Mouse (Mus musculus): ENCODE measurements around the gene Hoxa7. TPM values are rescaled to one million over a fixed set of nuclear protein-coding genes. Genes with fewer than 3 reads are reported as not detected.

Gene Hoxa7
- polyA plus RNA-seq, 1 experiment from 2014 or later, result 14.7 TPM

- H3K4me3 ChIP-seq (ENCODE audit: low read depth, low read length), result peak overlapping the region; percentile 69
These were observed 44.4 kb upstream of the Hoxa7 start for GRCm38 (mm10) chr6:52265913-52266665.

GRCm38 (mm10) chr6:52265306-52265912 lies 43.8 kb upstream of the Hoxa7 start:
- H3K4me2 ChIP-seq (ENCODE audit: low read depth, severe bottlenecking), result peak overlapping the region; percentile 62
- DNase-seq (ENCODE audit: low spot score) (peak; percentile 64), ATAC-seq (ENCODE audit: insufficient number of reproducible peaks, low FRiP score, low TSS enrichment, low read depth) (no peak)
- under 1% methylated on average over 18 of the region's 18 CpGs for WGBS
- H3K4me3 ChIP-seq (ENCODE audit: low read depth, low read length), result peak overlapping the region; percentile 69
- H3K9ac ChIP-seq (ENCODE audit: low read length), result peak overlapping the region; percentile 93
- H3K4me1 ChIP-seq (ENCODE audit: control insufficient read depth, insufficient read depth, low read length), result peaks cover 15% of the 10 kb centered on the region; the same call in 1 of the 2 replicates
- peak overlapping the region; percentile 32; the same call in 1 of the 2 replicates for H3K27ac ChIP-seq (replicated peaks; ENCODE audit: low read depth, low read length)
- H3K36me3 ChIP-seq (ENCODE audit: control insufficient read depth, insufficient read depth, low read length), result no peaks in the 10 kb centered on the region
- H3K27me3 ChIP-seq (ENCODE audit: control insufficient read depth, insufficient read depth, low read length), result peaks cover 64% of the 10 kb centered on the region
- no peaks in the 10 kb centered on the region for H3K9me3 ChIP-seq (ENCODE audit: control insufficient read depth, low read length)

More at GRCm38 (mm10) chr6:52265913-52266665, 44.4 kb upstream of the Hoxa7 start:
- Histone ChIP-seq H3K9ac (ENCODE audit: low read length) (peak overlapping the region; percentile 93), H3K4me2 (ENCODE audit: low read depth, severe bottlenecking) (peak overlapping the region; percentile 62), H3K9me3 (ENCODE audit: control insufficient read depth, low read length) (no peaks in the 10 kb centered on the region), H3K4me1 (ENCODE audit: control insufficient read depth, insufficient read depth, low read length) (peaks cover 15% of the 10 kb centered on the region; the same call in 1 of the 2 replicates), H3K36me3 (ENCODE audit: control insufficient read depth, insufficient read depth, low read length) (no peaks in the 10 kb centered on the region), H3K27me3 (ENCODE audit: control insufficient read depth, insufficient read depth, low read length) (peaks cover 68% of the 10 kb centered on the region), H3K27ac (replicated peaks; ENCODE audit: low read depth, low read length) (peak overlapping the region; percentile 32)
- 2% methylated on average over 19 of the region's 19 CpGs for WGBS
- ATAC-seq (ENCODE audit: insufficient number of reproducible peaks, low FRiP score, low TSS enrichment, low read depth) (no peak), DNase-seq (ENCODE audit: low spot score) (peak; percentile 71)

- no peak for ATAC-seq (ENCODE audit: insufficient number of reproducible peaks, low FRiP score, low TSS enrichment, low read depth)
These were observed 42.6 kb upstream of the Hoxa7 start for GRCm38 (mm10) chr6:52264106-52264790.

GRCm38 (mm10) chr6:52263321-52263585 lies 41.6 kb upstream of the Hoxa7 start:
- Histone ChIP-seq H3K4me2 (ENCODE audit: low read depth, severe bottlenecking) (peak overlapping the region; percentile 62), H3K27me3 (ENCODE audit: control insufficient read depth, insufficient read depth, low read length) (peaks cover 55% of the 10 kb centered on the region), H3K36me3 (ENCODE audit: control insufficient read depth, insufficient read depth, low read length) (no peaks in the 10 kb centered on the region), H3K4me3 (ENCODE audit: low read depth, low read length) (peak overlapping the region; percentile 69), H3K27ac (replicated peaks; ENCODE audit: low read depth, low read length) (peak overlapping the region; percentile 96), H3K4me1 (ENCODE audit: control insufficient read depth, insufficient read depth, low read length) (0 out of 2 replicates have a peak, but pooled peaks cover 9% of the 10 kb centered on the region), H3K9me3 (ENCODE audit: control insufficient read depth, low read length) (no peaks in the 10 kb centered on the region), H3K9ac (ENCODE audit: low read length) (peak overlapping the region; percentile 93)
- 2% methylated on average over 6 of the region's 6 CpGs for WGBS
- ATAC-seq (ENCODE audit: insufficient number of reproducible peaks, low FRiP score, low TSS enrichment, low read depth), result no peak
- DNase-seq (ENCODE audit: low spot score), result no peak

More at GRCm38 (mm10) chr6:52264106-52264790, 42.6 kb upstream of the Hoxa7 start:
- 5% methylated on average over 5 of the region's 5 CpGs for WGBS
- peak; percentile 60 for DNase-seq (ENCODE audit: low spot score)
- H3K4me3 ChIP-seq (ENCODE audit: low read depth, low read length), result peak overlapping the region; percentile 69
- peaks cover 60% of the 10 kb centered on the region for H3K27me3 ChIP-seq (ENCODE audit: control insufficient read depth, insufficient read depth, low read length)
- no peaks in the 10 kb centered on the region for H3K9me3 ChIP-seq (ENCODE audit: control insufficient read depth, low read length)
- H3K9ac ChIP-seq (ENCODE audit: low read length), result peak overlapping the region; percentile 93
- H3K27ac ChIP-seq (replicated peaks; ENCODE audit: low read depth, low read length), result peak overlapping the region; percentile 42; the same call in 1 of the 2 replicates
- H3K4me1 ChIP-seq (ENCODE audit: control insufficient read depth, insufficient read depth, low read length), result 0 out of 2 replicates have a peak, but pooled peaks cover 9% of the 10 kb centered on the region
- no peaks in the 10 kb centered on the region for H3K36me3 ChIP-seq (ENCODE audit: control insufficient read depth, insufficient read depth, low read length)
- peak overlapping the region; percentile 62 for H3K4me2 ChIP-seq (ENCODE audit: low read depth, severe bottlenecking)

- under 1% methylated on average over 24 of the region's 24 CpGs for WGBS
- peak overlapping the region; percentile 62 for H3K4me2 ChIP-seq (ENCODE audit: low read depth, severe bottlenecking)
- no peaks in the 10 kb centered on the region for H3K36me3 ChIP-seq (ENCODE audit: control insufficient read depth, insufficient read depth, low read length)
- peak overlapping the region; percentile 93 for H3K9ac ChIP-seq (ENCODE audit: low read length)
- peaks cover 51% of the 10 kb centered on the region for H3K27me3 ChIP-seq (ENCODE audit: control insufficient read depth, insufficient read depth, low read length)
- H3K27ac ChIP-seq (replicated peaks; ENCODE audit: low read depth, low read length), result peak overlapping the region; percentile 96
- H3K4me1 ChIP-seq (ENCODE audit: control insufficient read depth, insufficient read depth, low read length), result 0 out of 2 replicates have a peak, but pooled peaks cover 9% of the 10 kb centered on the region
- DNase-seq (ENCODE audit: low spot score), result peak; percentile 72
- no peak for ATAC-seq (ENCODE audit: insufficient number of reproducible peaks, low FRiP score, low TSS enrichment, low read depth)
- peak overlapping the region; percentile 69 for H3K4me3 ChIP-seq (ENCODE audit: low read depth, low read length)
- no peaks in the 10 kb centered on the region for H3K9me3 ChIP-seq (ENCODE audit: control insufficient read depth, low read length)
These were observed 41.0 kb upstream of the Hoxa7 start for GRCm38 (mm10) chr6:52262463-52263320.

GRCm38 (mm10) chr6:52261751-52262462 lies 40.3 kb upstream of the Hoxa7 start:
- WGBS, result 2% methylated on average over 9 of the region's 9 CpGs
- ATAC-seq (ENCODE audit: insufficient number of reproducible peaks, low FRiP score, low TSS enrichment, low read depth) (no peak), DNase-seq (ENCODE audit: low spot score) (peak; percentile 69)
- Histone ChIP-seq H3K36me3 (ENCODE audit: control insufficient read depth, insufficient read depth, low read length) (no peaks in the 10 kb centered on the region), H3K4me2 (ENCODE audit: low read depth, severe bottlenecking) (peak overlapping the region; percentile 62), H3K4me1 (ENCODE audit: control insufficient read depth, insufficient read depth, low read length) (0 out of 2 replicates have a peak, but pooled peaks cover 9% of the 10 kb centered on the region), H3K4me3 (ENCODE audit: low read depth, low read length) (peak overlapping the region; percentile 69), H3K27me3 (ENCODE audit: control insufficient read depth, insufficient read depth, low read length) (peaks cover 51% of the 10 kb centered on the region), H3K9me3 (ENCODE audit: control insufficient read depth, low read length) (no peaks in the 10 kb centered on the region), H3K9ac (ENCODE audit: low read length) (peak overlapping the region; percentile 93), H3K27ac (replicated peaks; ENCODE audit: low read depth, low read length) (peak overlapping the region; percentile 96)

GRCm38 (mm10) chr6:52260654-52261575 lies 39.3 kb upstream of the Hoxa7 start, which contains the start of gene Hoxa13:
Hoxa13 (minus strand) TSS chr6:52260880.
- Histone ChIP-seq H3K4me3 (ENCODE audit: low read depth, low read length) (peak within 1 kb of the TSS; percentile 69), H3K27me3 (ENCODE audit: control insufficient read depth, insufficient read depth, low read length) (peaks cover 45% of the 10 kb centered on the region), H3K27ac (replicated peaks; ENCODE audit: low read depth, low read length) (peak within 1 kb of the TSS; percentile 96), H3K9me3 (ENCODE audit: control insufficient read depth, low read length) (no peaks in the 10 kb centered on the region), H3K9ac (ENCODE audit: low read length) (peak within 1 kb of the TSS; percentile 93), H3K4me1 (ENCODE audit: control insufficient read depth, insufficient read depth, low read length) (0 out of 2 replicates have a peak, but pooled peaks cover 9% of the 10 kb centered on the region), H3K36me3 (ENCODE audit: control insufficient read depth, insufficient read depth, low read length) (no peaks in the 10 kb centered on the region), H3K4me2 (ENCODE audit: low read depth, severe bottlenecking) (peak within 1 kb of the TSS; percentile 62)
- DNase-seq (ENCODE audit: low spot score), result peak; percentile 81
- peak; percentile 74 for ATAC-seq (ENCODE audit: insufficient number of reproducible peaks, low FRiP score, low TSS enrichment, low read depth)
- under 1% methylated on average over 29 of the region's 72 CpGs for WGBS
